Mouse (Mus musculus) inflammation-experienced regulatory T-cells, adult 6 months (primary cell): Measurements from ENCODE around the gene Angptl6. TPM values are rescaled to one million over a fixed set of nuclear protein-coding genes. Genes with fewer than 3 reads are reported as not detected.
"Not testable (repeated sequence)": the region's sequence is repeated elsewhere in the genome, so short reads cannot be mapped to it uniquely, and the experiment has no call there.

Source experiments
- ATAC-seq: one replicate; pipeline ENCODE4 v1.8.0; 2017
- polyA plus RNA-seq, 3 experiments: library from polyadenylated mRNA; unstranded; fragments of 100-300 nt; shearing (Covaris generic); gene quantifications; one replicate each; pipeline ENCODE4 v1.2.1; 2017

Gene Angptl6
- polyA plus RNA-seq, 3 experiments from 2014 or later = 0.27 to 1.9 (median 0.63) TPM

DNA sequence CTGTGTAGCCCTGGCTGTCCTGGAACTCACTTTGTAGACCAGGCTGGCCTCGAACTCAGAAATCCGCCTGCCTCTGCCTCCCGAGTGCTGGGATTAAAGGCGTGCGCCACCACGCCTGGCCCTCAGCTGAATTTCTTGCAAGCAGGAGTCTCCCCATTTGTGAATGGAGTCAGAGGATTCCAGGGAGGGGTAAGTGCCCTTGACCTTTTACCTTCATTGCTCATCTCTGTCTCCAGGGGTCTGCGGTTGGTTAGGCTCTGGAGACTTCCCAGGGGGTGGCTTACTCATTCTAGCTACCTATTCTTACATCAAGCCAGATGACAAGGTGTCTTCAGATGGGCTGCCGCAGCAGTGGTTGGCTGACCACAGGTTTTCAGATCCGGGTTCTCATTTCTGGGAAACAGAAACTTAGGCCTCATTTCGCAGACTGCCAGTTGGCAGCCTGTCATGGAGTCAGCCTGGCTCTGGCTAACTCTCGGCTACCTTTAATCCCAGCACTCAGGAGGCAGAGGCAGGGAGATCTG, 44.0 kb downstream of the Angptl6 start:
- not testable (repeated sequence) for ATAC-seq

- no peak for ATAC-seq
These were observed 44.6 kb downstream of the Angptl6 start for GRCm38 (mm10) chr9:20834881-20835280.

- no peak for ATAC-seq
These were observed 48.5 kb downstream of the Angptl6 start for GRCm38 (mm10) chr9:20830901-20831643.

DNA sequence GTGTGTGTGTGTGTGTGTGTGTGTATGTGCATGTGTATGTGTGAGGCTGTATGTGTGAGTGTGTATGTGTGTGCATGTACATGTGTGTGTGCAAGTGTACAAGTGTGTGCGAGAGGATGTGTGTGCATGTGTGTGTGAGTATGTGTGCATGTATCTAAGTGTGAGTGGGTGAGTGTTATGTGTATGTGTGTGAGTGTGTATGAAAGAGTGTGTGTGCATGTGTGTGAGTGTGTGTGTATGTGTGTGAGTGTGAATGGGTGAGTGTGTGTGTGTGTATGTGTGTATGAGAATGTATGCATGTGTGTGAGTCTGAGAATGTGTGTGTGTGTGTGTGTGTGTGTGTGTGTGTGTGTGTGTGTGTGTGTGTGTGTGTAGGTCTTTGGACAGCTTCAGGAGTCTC, 51.4 kb downstream of the Angptl6 start:
- no peak for ATAC-seq

GRCm38 (mm10) chr9:20825781-20826180, 53.7 kb downstream of the Angptl6 start:
- ATAC-seq = no peak

Other genes with a start within 250 kb of the Angptl6 start
- gene Ubl5, start 236.8 kb downstream of the Angptl6 start, polyA plus RNA-seq = 100 to 1,000 TPM; 323 to 416 (median 337) TPM
- gene Fbxl12, start 235.0 kb downstream of the Angptl6 start, polyA plus RNA-seq = 10 to 100 TPM; 21.7 to 59.5 (median 54.3) TPM
- gene Pin1, start 227.6 kb downstream of the Angptl6 start, polyA plus RNA-seq = 10 to 100 TPM; 23.0 to 29.3 (median 23.6) TPM
- gene Olfm2, start 133.4 kb downstream of the Angptl6 start, polyA plus RNA-seq = under 1 TPM in 1 of 3 experiments, not detected in 2; 0.90 TPM
- not detected for gene Col5a3, start 64.7 kb downstream of the Angptl6 start, polyA plus RNA-seq
- not detected for gene Rdh8, start 61.2 kb downstream of the Angptl6 start, polyA plus RNA-seq
- 10 to 100 TPM in 2 of 3 experiments, 1 to 10 TPM in 1; 9.9 to 16.8 (median 14.3) TPM for gene A230050P20Rik, start 11.1 kb downstream of the Angptl6 start, polyA plus RNA-seq
- gene Ppan, start 8.4 kb upstream of the Angptl6 start, polyA plus RNA-seq = 10 to 100 TPM; 16.1 to 28.8 (median 24.2) TPM
- gene Eif3g, start 18.9 kb upstream of the Angptl6 start, polyA plus RNA-seq = 100 to 1,000 TPM; 159 to 219 (median 191) TPM
- gene Dnmt1, start 80.2 kb upstream of the Angptl6 start, polyA plus RNA-seq = 10 to 100 TPM; 41.0 to 78.9 (median 43.9) TPM
- gene S1pr2, start 97.1 kb upstream of the Angptl6 start, polyA plus RNA-seq = 1 to 10 TPM; 5.1 to 6.4 (median 5.9) TPM
- 100 to 1,000 TPM in 2 of 3 experiments, 10 to 100 TPM in 1; 95.6 to 122 (median 112) TPM for gene Mrpl4, start 123.0 kb upstream of the Angptl6 start, polyA plus RNA-seq
- 10 to 100 TPM; 50.8 to 92.7 (median 68.9) TPM for gene Icam1, start 136.3 kb upstream of the Angptl6 start, polyA plus RNA-seq
- 1 to 10 TPM; 1.6 to 6.3 (median 3.1) TPM for gene Icam4, start 149.6 kb upstream of the Angptl6 start, polyA plus RNA-seq
- under 1 TPM in 2 of 3 experiments, not detected in 1; 0.25 to 0.31 TPM for gene Icam5, start 152.3 kb upstream of the Angptl6 start, polyA plus RNA-seq
- 1 to 10 TPM in 1 of 3 experiments, under 1 TPM in 1, not detected in 1; 0.82 to 3.0 TPM for gene Zglp1, start 187.4 kb upstream of the Angptl6 start, polyA plus RNA-seq
- not detected for gene Gm49373, start 193.4 kb upstream of the Angptl6 start, polyA plus RNA-seq
- gene Fdx1l, start 193.9 kb upstream of the Angptl6 start, polyA plus RNA-seq = 10 to 100 TPM in 2 of 3 experiments, 1 to 10 TPM in 1; 9.8 to 15.0 (median 14.9) TPM
- gene Gm38431, start 212.3 kb upstream of the Angptl6 start, polyA plus RNA-seq = 1 to 10 TPM in 1 of 3 experiments, under 1 TPM in 1, not detected in 1; 0.31 to 8.4 TPM
- 10 to 100 TPM; 16.6 to 23.9 (median 21.3) TPM for gene Raver1, start 212.3 kb upstream of the Angptl6 start, polyA plus RNA-seq